Mouse (Mus musculus): Measurements from ENCODE around the gene Trpd52l3.
"Not testable (repeated sequence)": the region's sequence is repeated elsewhere in the genome, so short reads cannot be mapped to it uniquely, and the experiment has no call there.

Gene Trpd52l3

DNA sequence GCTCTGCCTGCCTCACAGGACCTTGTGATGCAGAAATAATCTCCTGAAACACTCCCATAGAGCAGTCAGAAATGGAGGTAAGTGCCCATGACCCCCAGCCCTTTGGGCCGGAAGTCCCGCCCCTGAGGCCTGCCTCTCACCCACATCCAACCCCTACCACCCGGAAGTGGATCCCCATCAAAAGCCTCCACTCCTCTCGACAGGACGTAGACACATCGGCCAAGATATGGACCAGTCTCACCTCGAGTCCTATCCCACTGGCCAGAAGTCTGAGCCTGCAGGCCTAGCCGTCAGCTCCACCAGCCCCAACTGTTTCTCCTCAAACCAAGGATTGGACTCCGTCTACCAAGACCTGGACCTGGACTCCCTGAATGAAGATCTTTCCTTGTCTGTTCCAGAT, at the start of gene Trpd52l3:
TSS of gene Trpd52l3 (plus strand) at position 170 of the 400 bp plus-strand sequence.
- no peak for DNase-seq (ENCODE audit: low read depth in 2 of 2, low spot score in 2 of 2)

GRCm38 (mm10) chr19:29953833-29954232, 49.8 kb upstream of the Trpd52l3 start:
- no peak for DNase-seq (ENCODE audit: low read depth in 2 of 2, low spot score in 2 of 2)

- no peak for DNase-seq (ENCODE audit: low read depth in 2 of 2, low spot score in 2 of 2)
Observed at GRCm38 (mm10) chr19:29955454-29955853, 48.1 kb upstream of the Trpd52l3 start.

DNA sequence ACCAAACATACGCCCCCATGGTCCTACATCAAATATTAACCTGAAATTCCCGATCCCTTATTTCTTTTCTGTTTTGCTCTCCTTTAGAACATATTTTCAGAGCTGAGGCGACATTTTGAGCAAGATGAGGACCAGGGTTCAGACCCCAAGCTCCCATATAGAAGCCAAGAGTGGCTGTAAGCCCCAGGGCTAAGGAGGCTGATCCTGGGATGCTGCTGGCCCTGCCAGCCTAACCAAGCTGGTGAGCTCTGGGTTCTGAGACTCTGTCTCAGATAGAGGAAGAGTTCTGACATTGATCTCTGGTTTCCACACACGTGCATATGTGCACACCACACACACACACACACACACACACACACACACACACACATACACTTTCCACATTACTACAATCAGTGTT, 42.7 kb upstream of the Trpd52l3 start:
- DNase-seq (ENCODE audit: low read depth in 2 of 2, low spot score in 2 of 2): no peak

DNA sequence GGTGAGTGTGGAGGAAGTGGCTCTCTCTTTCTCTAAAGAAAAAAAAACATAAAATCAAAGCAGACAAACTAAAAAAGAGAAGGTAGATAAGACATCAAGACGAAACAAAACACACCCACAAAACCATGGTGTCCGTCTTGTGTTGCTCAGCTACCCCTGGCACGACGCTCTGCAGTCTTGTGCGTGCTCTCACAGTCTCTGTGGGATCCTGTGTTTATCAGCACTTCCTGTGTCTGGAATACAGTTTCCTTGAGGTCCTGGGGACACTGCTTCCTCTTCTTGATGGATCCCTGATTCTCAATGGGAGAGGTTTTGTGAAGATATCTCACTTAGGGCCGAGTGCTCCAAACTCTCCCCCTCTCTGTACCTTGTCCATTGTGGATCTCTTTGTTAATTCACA, 41.7 kb upstream of the Trpd52l3 start:
- DNase-seq (ENCODE audit: low read depth in 2 of 2, low spot score in 2 of 2): no peak

GRCm38 (mm10) chr19:29963598-29964092, 39.9 kb upstream of the Trpd52l3 start:
- DNase-seq (ENCODE audit: low read depth in 2 of 2, low spot score in 2 of 2): no peak

DNA sequence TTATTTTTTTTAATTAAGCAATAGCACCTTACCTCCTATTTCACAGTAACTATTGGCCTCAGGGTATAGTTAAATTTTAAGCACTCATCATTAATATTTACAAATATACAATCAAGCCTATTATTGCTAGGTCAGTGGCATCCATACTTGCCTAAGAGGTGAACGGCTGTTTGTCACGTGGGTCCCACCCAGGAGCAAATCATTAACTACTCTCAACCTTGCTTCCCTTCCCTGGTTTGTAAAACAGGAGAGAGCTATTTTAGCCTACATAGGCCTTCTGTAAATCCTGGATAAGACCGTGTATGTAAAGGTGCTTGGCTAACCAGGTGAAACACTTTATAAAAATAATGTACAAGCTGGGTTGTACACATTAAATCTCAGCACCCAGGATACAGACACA, 35.6 kb upstream of the Trpd52l3 start:
- DNase-seq (ENCODE audit: low read depth in 2 of 2, low spot score in 2 of 2): no peak

GRCm38 (mm10) chr19:29973396-29973795, 30.2 kb upstream of the Trpd52l3 start:
- DNase-seq (ENCODE audit: low read depth in 2 of 2, low spot score in 2 of 2): no peak

DNA sequence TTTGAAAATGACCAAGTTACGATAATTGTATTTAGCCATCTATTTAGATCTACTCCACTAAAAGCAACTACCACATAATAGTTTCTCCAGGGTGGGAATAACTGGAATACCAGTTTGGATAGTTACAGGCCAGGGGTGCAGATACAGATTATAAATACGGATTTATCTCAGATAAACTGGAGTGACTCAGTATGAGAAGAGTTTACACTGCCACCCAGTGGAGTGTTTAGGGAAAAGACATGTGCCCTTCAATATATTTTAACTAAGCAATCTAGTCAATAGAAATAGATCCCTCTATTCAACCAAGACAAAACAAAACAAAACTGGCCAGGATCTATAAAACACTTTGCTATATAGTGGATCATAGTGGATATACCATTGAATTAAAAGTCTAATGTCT, 24.7 kb upstream of the Trpd52l3 start:
- DNase-seq (ENCODE audit: low read depth in 2 of 2, low spot score in 2 of 2): no peak

DNA sequence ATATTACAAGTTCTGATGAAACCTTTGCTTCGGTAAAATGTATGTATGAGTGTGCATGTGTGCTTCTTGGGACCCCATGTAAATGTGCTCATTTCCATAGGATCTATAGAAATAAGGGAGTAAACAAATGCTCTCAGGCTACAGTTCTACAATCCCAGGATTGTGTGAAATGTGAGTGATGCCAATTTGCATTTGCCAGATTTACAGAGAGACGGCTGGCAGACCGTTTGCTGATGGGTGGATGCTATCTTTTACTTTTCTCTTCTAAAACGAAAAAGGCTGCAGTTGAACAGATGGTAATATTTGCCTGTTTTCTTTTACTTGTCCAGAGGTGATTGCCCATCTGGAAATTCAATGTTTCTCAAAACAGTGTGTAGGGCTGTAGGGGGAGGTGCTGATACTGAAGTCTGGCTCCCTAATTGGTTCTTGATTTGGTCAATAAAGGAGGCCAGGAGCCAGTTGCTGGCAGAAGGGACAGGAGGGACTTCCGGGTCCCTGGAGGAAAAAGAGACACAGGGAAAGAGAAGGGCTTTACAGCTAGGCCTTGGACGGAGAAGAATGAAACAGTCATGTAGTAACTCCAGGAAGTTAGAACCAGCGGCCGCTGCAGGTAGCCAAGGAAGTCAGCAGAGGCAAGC, 24.0 kb upstream of the Trpd52l3 start:
- no peak for DNase-seq (ENCODE audit: low read depth in 2 of 2, low spot score in 2 of 2)

DNA sequence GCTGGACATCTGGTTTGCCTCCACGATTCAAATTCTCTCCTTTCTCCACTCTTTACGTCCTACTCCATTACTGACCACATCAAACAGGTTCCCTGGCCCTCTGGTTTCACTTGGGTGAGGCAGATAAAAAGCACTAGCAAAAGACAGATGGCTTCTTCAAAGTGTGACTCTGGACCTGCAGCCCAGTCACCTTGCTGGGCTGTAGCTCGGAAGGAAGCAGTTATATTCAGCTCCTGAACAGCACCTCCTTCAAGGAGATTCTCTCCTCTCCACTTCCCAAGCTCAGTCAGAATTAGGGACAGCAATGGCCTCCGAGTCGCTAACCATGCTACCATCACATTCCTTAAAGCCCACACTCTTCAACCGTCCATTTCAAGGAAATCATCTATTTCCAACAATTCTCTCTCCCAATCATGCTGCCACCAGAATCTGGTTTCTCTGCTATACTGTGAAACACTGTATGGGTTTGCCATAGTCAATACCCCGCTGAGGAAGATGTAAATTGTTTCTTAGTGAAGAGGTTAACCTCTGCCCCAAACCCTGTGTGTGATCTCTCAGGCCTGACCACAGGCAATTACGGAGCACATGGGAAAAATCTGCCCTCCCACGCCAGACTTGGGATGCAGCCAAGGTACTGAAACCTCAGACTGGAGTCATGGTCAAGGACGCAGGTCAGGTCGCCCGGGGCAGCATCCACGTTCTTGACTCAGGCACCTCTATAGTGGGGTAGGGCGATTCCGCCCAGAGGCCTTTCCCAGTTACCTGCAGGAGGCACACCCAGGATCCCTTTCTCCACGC, 19.2 kb upstream of the Trpd52l3 start:
- DNase-seq (ENCODE audit: low read depth in 2 of 2, low spot score in 2 of 2): no peak

DNA sequence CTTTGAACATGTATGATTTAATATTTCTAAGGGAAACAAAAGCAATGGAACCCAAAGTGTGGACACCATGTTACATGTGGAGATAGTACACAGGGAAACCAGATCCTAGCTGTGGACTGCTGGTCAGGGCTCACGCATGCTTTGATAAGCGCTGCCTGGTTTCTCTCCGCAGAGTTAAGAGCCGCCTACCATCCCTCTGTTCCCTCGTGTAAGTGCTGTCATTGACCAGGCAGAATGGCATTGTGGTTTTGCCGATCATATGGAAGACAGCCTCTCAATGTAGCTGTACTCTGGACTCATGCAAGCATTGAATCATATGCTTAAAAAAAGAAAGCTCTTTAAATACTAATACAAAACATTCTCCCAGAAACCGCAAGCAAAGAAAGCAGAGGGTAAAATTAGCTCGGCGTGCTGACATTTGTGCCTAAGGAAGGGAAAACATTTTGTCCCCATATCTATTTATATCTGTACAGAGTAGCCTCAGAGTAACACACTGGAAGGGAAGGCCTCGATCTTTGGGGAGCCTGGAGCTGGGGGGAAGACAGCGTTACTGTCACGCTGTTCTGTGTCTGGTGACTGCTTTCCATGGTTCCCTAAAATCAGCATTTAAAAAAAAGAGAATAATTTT, 17.0 kb upstream of the Trpd52l3 start:
- no peak for DNase-seq (ENCODE audit: low read depth in 2 of 2, low spot score in 2 of 2)

DNA sequence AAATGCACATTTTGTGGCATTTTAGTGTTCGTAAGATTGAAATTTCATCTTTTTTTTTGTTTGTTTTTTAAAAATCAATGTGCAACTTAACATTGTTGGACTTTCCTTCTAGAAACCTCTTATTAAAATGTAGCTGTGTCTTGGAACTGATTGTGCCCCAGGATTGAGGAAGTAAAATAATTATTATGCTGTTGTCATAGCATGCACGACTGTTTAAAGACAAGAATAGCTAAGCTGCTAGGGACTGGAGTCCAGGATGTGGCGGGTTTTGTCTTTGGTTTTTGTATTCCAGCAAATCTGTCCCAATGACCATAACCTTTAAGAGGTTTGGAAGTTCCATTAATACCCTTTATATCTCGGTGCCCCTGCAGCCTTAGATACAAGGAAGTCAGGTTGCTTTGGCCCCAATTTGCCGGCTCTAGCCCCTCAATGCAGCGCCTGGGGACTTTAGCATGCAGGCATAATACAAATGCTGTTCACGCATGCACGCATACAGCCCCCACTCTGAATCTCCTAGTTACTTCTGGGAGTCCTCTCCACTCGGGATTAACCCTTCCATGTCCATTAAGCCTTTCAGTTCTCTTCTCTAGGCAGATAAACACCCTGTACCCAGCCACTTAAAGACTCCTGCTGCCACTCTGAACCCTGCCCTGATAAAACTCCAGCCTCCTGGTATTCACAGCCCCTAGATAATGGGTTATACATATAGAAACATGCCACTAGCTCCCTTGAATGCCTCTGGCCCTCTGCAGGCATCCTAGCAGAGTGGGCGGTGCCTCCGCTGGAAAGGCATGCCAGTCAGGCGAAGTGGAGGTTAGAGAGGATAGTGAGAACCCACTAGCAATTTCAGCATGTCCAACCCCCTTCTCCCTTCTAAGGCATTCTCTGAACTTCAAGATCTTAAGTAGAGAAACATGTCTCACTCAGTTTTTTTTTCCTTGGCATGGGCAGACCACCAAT, 2.9 kb upstream of the Trpd52l3 start:
- no peak for DNase-seq (ENCODE audit: low read depth in 2 of 2, low spot score in 2 of 2)

GRCm38 (mm10) chr19:30001550-30001949, 2.0 kb upstream of the Trpd52l3 start:
- no peak for DNase-seq (ENCODE audit: low read depth in 2 of 2, low spot score in 2 of 2)

DNA sequence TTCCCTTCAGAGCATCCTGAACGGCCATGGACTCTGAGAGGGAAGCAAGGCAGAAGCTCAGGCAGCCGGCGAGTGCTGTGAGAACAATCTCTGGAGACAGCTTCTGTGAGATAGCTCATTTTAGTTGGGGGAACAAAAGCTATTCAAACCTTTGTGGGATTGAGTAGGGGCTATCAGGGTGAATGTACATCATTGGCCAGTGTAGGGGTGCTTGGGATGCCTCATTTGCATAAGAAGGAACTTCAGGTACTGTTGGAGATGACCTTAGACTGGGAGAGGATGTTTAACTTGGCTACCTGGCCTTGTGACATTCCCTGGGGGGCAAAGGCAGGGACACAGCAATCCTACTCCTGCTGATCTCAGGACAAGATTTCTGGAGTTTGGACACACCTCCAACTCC, 2.8 kb downstream of the Trpd52l3 start:
- no peak for DNase-seq (ENCODE audit: low read depth in 2 of 2, low spot score in 2 of 2)

DNA sequence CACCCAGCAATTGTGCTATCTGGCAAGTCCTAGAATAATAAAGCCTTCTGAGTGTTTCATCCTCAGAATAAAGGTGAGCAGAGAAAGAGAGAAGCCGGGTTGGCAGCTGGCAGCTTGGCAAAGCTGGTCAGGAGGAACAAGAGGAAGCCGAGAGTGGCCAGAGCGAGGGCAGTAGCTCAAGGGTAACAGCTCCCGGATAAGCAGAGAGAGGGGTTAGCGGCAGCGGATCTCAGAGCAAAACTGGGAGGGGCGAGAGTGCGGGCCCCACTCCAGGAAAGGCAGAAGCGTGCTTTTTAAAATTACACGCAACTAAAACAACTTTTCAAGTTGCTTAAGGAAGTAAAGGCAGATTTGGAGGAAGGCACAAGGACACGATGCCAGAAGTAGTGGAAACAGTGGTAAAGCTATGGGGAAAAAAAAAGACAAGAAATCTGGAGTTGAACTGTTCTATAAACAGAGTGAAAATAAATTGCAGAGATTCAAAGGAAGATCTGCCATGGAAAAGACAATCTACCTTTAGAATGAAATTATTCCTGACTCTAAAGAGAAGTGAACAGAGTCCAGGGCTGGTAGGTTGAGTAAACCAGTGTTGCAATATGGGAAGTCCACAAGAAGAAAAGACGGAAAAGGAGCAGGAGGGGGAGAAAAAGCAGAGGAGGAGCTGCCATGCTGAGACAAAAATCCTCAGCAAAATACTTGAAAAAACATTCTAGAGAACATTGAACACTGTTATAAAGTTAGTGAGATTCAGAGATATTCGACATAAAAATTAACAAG, 7.1 kb downstream of the Trpd52l3 start:
- no peak for DNase-seq (ENCODE audit: low read depth in 2 of 2, low spot score in 2 of 2)

GRCm38 (mm10) chr19:30014331-30014730, 10.7 kb downstream of the Trpd52l3 start:
- DNase-seq (ENCODE audit: low read depth in 2 of 2, low spot score in 2 of 2): no peak

- DNase-seq (ENCODE audit: low read depth in 2 of 2, low spot score in 2 of 2): no peak
Observed at GRCm38 (mm10) chr19:30016156-30016555, 12.6 kb downstream of the Trpd52l3 start.

DNA sequence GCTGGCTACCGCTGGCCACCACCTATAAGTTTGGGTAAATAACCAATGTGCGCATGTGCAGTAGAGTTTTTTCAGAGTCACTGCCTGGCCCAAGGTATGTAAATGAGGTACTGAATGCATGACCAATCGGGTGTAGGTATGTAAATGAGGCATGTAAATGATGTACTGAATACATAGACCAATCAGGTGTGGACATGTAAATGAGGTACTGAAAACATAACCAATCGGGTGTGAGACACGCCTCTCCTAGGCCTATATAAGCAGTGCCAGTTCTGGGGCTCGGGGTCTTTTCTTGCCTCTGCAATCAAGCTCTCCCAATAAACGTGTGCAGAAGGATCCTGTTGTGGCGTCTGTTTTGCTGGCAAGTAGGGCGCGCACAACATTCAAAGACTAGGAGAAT, 19.8 kb downstream of the Trpd52l3 start:
- not testable (repeated sequence) for DNase-seq (ENCODE audit: low read depth in 2 of 2, low spot score in 2 of 2)

- DNase-seq (ENCODE audit: low read depth in 2 of 2, low spot score in 2 of 2): no peak
Observed at GRCm38 (mm10) chr19:30029002-30029710, 25.6 kb downstream of the Trpd52l3 start.
